ENCODE assay signal across 8 mouse cellular contexts in the genomic region with DNA sequence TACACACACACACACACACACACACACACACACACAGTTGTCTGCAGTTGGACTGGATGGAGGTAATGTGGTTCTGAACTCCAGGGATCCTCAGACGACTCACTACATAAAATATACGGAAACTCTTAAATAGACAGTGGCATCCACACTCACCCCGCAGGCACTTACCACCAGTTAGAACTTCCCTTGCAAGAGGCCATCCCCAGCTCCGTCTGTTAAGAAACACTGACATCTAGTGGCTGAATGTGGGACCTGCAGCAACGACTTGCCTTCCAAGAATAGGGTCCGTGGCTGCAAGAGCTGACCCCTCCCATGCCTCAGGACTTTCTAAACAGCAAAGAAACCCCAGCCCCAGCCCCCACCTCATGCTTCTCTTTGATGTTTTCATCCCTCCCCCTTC. TPM values are rescaled to one million over a fixed set of nuclear protein-coding genes. Genes with fewer than 3 reads are reported as not detected.
A peak's percentile ranks its signal among the peaks of the same experiment; 100 is the strongest.
DNase-seq lines count a peak whose midpoint lies in the region; ATAC-seq and TF ChIP-seq lines count a peak whose summit lies in the region.

No protein-coding gene starts in this region.

- TF ChIP-seq POLR2A in cerebellum, adult 2 months (IDR thresholded peaks at IDR 0.05; ENCODE audit: borderline replicate concordance, insufficient read depth, low read length): no peak

- H3K9me3 ChIP-seq in lung, embryonic 15.5 days: no peaks in the 10 kb centered on the region

- peak overlapping the region; percentile 24; the same call in 1 of the 2 replicates for H3K4me2 ChIP-seq in lung, embryonic 15.5 days

- peak overlapping the region; percentile 12 for H3K4me3 ChIP-seq in cerebellum, adult 2 months (replicated peaks; ENCODE audit: insufficient read depth, low read depth, low read length)
- H3K4me3 ChIP-seq in lung, embryonic 15.5 days: no peak overlapping the region

- no peak overlapping the region for H3K9ac ChIP-seq in lung, embryonic 15.5 days

- 0% methylated on average over 6 of the region's 6 CpGs for WGBS in cerebellum, adult 2 months
- WGBS in lung, embryonic 15.5 days: under 1% methylated on average over 6 of the region's 6 CpGs

- DNase-seq in MEL-GATA-1-ER (ENCODE audit: extremely low read depth, low read depth): peak; percentile 47
- peak; percentile 76 to 87 for DNase-seq in cerebellum, adult 2 months
- peak; percentile 93 for DNase-seq in forelimb bud, embryonic 11.5 days (ENCODE audit: low read depth, low spot score)
- peak; percentile 89 for DNase-seq in heart, postnatal 4 days
- DNase-seq in layer of hippocampus, adult 18-20 months (ENCODE audit: low spot score in 2 of 2): peak; percentile 74 to 91
- peak; percentile 87 for DNase-seq in ovary, postnatal 14 days (ENCODE audit: low spot score)
- peak; percentile 87 for DNase-seq in thymus, postnatal 0 days (ENCODE audit: low spot score)

- peak; percentile 59; the same call in 1 of the 2 replicates for ATAC-seq in lung, embryonic 15.5 days (ENCODE audit: borderline replicate concordance, extremely low read depth, low FRiP score, low TSS enrichment)

- H3K27me3 ChIP-seq in cerebellum, adult 2 months (ENCODE audit: control insufficient read depth, insufficient read depth, low read length): no peaks in the 10 kb centered on the region
- peaks cover 48% of the 10 kb centered on the region for H3K27me3 ChIP-seq in lung, embryonic 15.5 days

- TF ChIP-seq CTCF in cerebellum, adult 2 months (IDR thresholded peaks at IDR 0.05; ENCODE audit: borderline replicate concordance, insufficient read depth, low read depth, low read length): peak; percentile 98

- H3K36me3 ChIP-seq in lung, embryonic 15.5 days: no peaks in the 10 kb centered on the region

- H3K4me1 ChIP-seq in cerebellum, adult 2 months (ENCODE audit: control insufficient read depth, insufficient read depth, low read length): peaks cover 9% of the 10 kb centered on the region
- peaks cover 8% of the 10 kb centered on the region; the same call in 1 of the 2 replicates for H3K4me1 ChIP-seq in lung, embryonic 15.5 days

- H3K27ac ChIP-seq in cerebellum, adult 2 months (ENCODE audit: insufficient read depth, low read length): no peak overlapping the region
- H3K27ac ChIP-seq in lung, embryonic 15.5 days: no peak overlapping the region

RNA-seq across cellular contexts. Expression of gene Rpl38, which starts 32.0 kb away (rescaled TPM):
- polyA plus RNA-seq in cerebellum, adult 2 months (2012; rRNA removed): 1,362 and 1,509 TPM in 2 replicates
- 100 to 1,000 TPM; 922 to 952 TPM for total RNA-seq in heart, postnatal 4 days (2021)
- total RNA-seq in layer of hippocampus, adult 18-20 months (2021): 100 to 1,000 TPM; 925 to 946 TPM
- 816 and 841 TPM in 2 replicates for polyA plus RNA-seq in lung, embryonic 15.5 days (2015; fragmentation: Nextera tagmentation; extraction: Ambion mirVana)
- polyA plus RNA-seq in thymus, postnatal 0 days (2015; fragmentation: Nextera tagmentation; extraction: Ambion mirVana): 1,685 and 1,731 TPM in 2 replicates

RNA-seq across cellular contexts. Expression of gene Ttyh2, which starts 38.9 kb away (rescaled TPM):
- 81.2 and 92.5 TPM in 2 replicates for polyA plus RNA-seq in cerebellum, adult 2 months (2012; rRNA removed)
- 10 to 100 TPM; 27.4 to 27.7 TPM for total RNA-seq in heart, postnatal 4 days (2021)
- 10 to 100 TPM; 29.3 to 31.2 TPM for total RNA-seq in layer of hippocampus, adult 18-20 months (2021)
- polyA plus RNA-seq in lung, embryonic 15.5 days (2015; fragmentation: Nextera tagmentation; extraction: Ambion mirVana): 11.7 and 13.5 TPM in 2 replicates
- 11.1 and 12.2 TPM in 2 replicates for polyA plus RNA-seq in thymus, postnatal 0 days (2015; fragmentation: Nextera tagmentation; extraction: Ambion mirVana)
